9 mouse cellular contexts compared by ENCODE assay signal in the genomic region with DNA sequence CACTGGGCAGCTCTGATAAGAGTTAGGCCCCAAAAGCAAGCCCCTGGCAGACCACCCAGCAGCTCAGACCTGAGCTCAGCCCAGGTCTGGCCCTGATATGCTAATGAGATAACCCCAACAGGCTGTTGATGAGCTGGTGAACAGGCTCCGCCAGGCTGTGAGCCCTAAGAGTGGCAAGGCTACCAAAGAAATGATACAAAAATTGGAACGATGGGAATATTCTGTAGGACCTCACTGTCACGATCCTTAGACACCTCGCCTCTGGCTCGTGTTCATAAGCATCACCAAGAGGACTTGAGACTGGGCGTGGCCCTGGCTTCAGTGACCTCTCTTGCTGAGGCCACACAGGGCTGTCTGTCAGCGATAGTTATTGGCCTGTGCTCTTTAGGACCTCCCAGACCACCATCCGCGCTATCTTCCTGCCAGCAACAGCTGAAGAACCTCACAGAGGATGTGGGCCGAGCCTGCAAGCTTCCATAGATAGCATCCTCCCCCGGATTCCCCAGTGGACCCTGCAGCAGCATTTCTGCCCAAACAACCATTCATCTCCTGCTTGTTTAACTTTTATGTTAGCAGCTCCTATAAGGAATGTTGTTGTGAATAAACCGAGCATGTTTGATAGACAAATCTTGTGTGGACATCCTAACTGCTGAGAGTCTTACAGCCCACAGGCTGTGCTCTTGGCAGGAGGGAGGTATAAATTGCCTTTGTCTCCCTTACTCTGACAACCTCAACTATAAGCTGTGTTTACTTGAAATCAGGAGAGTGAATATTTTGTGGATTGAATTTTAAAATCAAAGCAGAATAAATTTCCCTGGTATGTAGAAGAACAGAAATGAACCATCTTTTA. TPM values are rescaled to one million over a fixed set of nuclear protein-coding genes. Genes with fewer than 3 reads are reported as not detected.
DNase-seq lines count a peak whose midpoint lies in the region; ATAC-seq and TF ChIP-seq lines count a peak whose summit lies in the region.
"Had no signal": no experiment of that assay in that cellular context is flagged by ENCODE, and none has a peak within 500 bp of the region (broad histone marks: within the 10 kb centered on the region; RNA-seq: fewer than 3 reads in every experiment).

No protein-coding gene starts in this region.

- H3K4me3 ChIP-seq in midbrain, embryonic 12.5 days = no peak overlapping the region
- H3K4me3 ChIP-seq in midbrain, postnatal 0 days (ENCODE audit: low read depth, low read length) = no peak overlapping the region
- no peak overlapping the region for H3K4me3 ChIP-seq in embryonic facial prominence, embryonic 14.5 days (ENCODE audit: low read depth, low read length)
- H3K4me3 ChIP-seq in liver, embryonic 13.5 days (replicated peaks) = peak overlapping the region; percentile 36
- H3K4me3 ChIP-seq in thymus, adult 2 months (ENCODE audit: control insufficient read depth, insufficient read depth, low read length) = no peak overlapping the region

- intact Hi-C loops in heart, postnatal 36 days (cut with DNase I) = no loop called here

- no peaks in the 10 kb centered on the region for H3K9me3 ChIP-seq in midbrain, embryonic 12.5 days
- H3K9me3 ChIP-seq in midbrain, postnatal 0 days (ENCODE audit: low read length) = no peaks in the 10 kb centered on the region
- H3K9me3 ChIP-seq in embryonic facial prominence, embryonic 14.5 days (ENCODE audit: control insufficient read depth, low read length) = no peaks in the 10 kb centered on the region
- no peaks in the 10 kb centered on the region for H3K9me3 ChIP-seq in liver, embryonic 13.5 days (replicated peaks)

- peaks cover 27% of the 10 kb centered on the region for H3K4me1 ChIP-seq in midbrain, embryonic 12.5 days
- 0 out of 2 replicates have a peak, but pooled peaks cover 4% of the 10 kb centered on the region for H3K4me1 ChIP-seq in midbrain, postnatal 0 days (ENCODE audit: insufficient read depth, low read length)
- no peaks in the 10 kb centered on the region; the same call in 1 of the 2 replicates for H3K4me1 ChIP-seq in embryonic facial prominence, embryonic 14.5 days (ENCODE audit: control insufficient read depth, insufficient read depth, low read length)
- H3K4me1 ChIP-seq in liver, embryonic 13.5 days (replicated peaks) = peaks cover 85% of the 10 kb centered on the region
- no peaks in the 10 kb centered on the region for H3K4me1 ChIP-seq in thymus, adult 2 months (replicated peaks; ENCODE audit: control insufficient read depth, insufficient read depth, low read length)

- 20% methylated on average over 12 of the region's 12 CpGs for WGBS in midbrain, embryonic 12.5 days
- WGBS in midbrain, postnatal 0 days = 27% methylated on average over 12 of the region's 12 CpGs
- WGBS in embryonic facial prominence, embryonic 14.5 days = 49% methylated on average over 12 of the region's 12 CpGs
- 7% methylated on average over 12 of the region's 12 CpGs for WGBS in liver, embryonic 13.5 days (ENCODE audit: insufficient replicate concordance)
- 68% methylated on average over 12 of the region's 12 CpGs for WGBS in thymus, adult 2 months

- no peak for TF ChIP-seq POLR2A in thymus, adult 2 months (IDR thresholded peaks at IDR 0.05; ENCODE audit: control insufficient read depth, extremely low read depth, insufficient read depth, low read length, poor library complexity)

- H3K27me3 ChIP-seq in midbrain, embryonic 12.5 days = no peaks in the 10 kb centered on the region
- H3K27me3 ChIP-seq in midbrain, postnatal 0 days (ENCODE audit: insufficient read depth, low read length) = no peaks in the 10 kb centered on the region
- H3K27me3 ChIP-seq in embryonic facial prominence, embryonic 14.5 days (replicated peaks; ENCODE audit: control insufficient read depth, insufficient read depth, low read length) = no peaks in the 10 kb centered on the region
- no peaks in the 10 kb centered on the region for H3K27me3 ChIP-seq in liver, embryonic 13.5 days
- H3K27me3 ChIP-seq in thymus, adult 2 months (ENCODE audit: control insufficient read depth, insufficient read depth, low read length) = no peaks in the 10 kb centered on the region

- H3K27ac ChIP-seq in midbrain, embryonic 12.5 days (replicated peaks) = no peak overlapping the region
- H3K27ac ChIP-seq in midbrain, postnatal 0 days (ENCODE audit: low read depth, low read length) = no peak overlapping the region
- no peak overlapping the region for H3K27ac ChIP-seq in embryonic facial prominence, embryonic 14.5 days (replicated peaks; ENCODE audit: low read depth, low read length)
- peak overlapping the region; percentile 95 for H3K27ac ChIP-seq in liver, embryonic 13.5 days
- no peak overlapping the region for H3K27ac ChIP-seq in thymus, adult 2 months (ENCODE audit: control insufficient read depth, insufficient read depth, low read length)

- TF ChIP-seq CTCF in midbrain, postnatal 0 days (IDR thresholded peaks at IDR 0.05) = no peak
- TF ChIP-seq CTCF in thymus, adult 2 months (IDR thresholded peaks at IDR 0.05; ENCODE audit: borderline replicate concordance, control insufficient read depth, extremely low read depth, insufficient read depth, low read length, poor library complexity) = no peak

- no peaks in the 10 kb centered on the region for H3K36me3 ChIP-seq in midbrain, embryonic 12.5 days
- H3K36me3 ChIP-seq in midbrain, postnatal 0 days (ENCODE audit: insufficient read depth, low read length) = no peaks in the 10 kb centered on the region
- H3K36me3 ChIP-seq in embryonic facial prominence, embryonic 14.5 days (ENCODE audit: control insufficient read depth, insufficient read depth, low read length) = no peaks in the 10 kb centered on the region
- H3K36me3 ChIP-seq in liver, embryonic 13.5 days = no peaks in the 10 kb centered on the region
- H3K36me3 ChIP-seq in thymus, adult 2 months (ENCODE audit: control insufficient read depth, insufficient read depth, low read length) = no peaks in the 10 kb centered on the region

- no peak for DNase-seq in midbrain, postnatal 0 days (ENCODE audit: low spot score)
- peak; percentile 54 for DNase-seq in embryonic facial prominence, embryonic 14.5 days (ENCODE audit: low spot score)
- peak; percentile 27 to 37 for DNase-seq in heart, postnatal 36 days
- DNase-seq in liver, embryonic 13.5 days = peak; percentile 88
- peak; percentile 27 for DNase-seq in retina, embryonic 14.5 days (ENCODE audit: low spot score)
- no peak for DNase-seq in thymus, adult 2 months
- no peak for DNase-seq in natural killer cell, adult 2 months (ENCODE audit: low spot score in 2 of 2)

- H3K9ac ChIP-seq in midbrain, embryonic 12.5 days (replicated peaks) = no peak overlapping the region
- no peak overlapping the region for H3K9ac ChIP-seq in midbrain, postnatal 0 days (replicated peaks; ENCODE audit: low read length, poor library complexity, severe bottlenecking)
- H3K9ac ChIP-seq in embryonic facial prominence, embryonic 14.5 days (ENCODE audit: low read depth, low read length) = no peak overlapping the region
- peak overlapping the region; percentile 56 for H3K9ac ChIP-seq in liver, embryonic 13.5 days

- peak; percentile 47; the same call in 1 of the 2 replicates for ATAC-seq in midbrain, embryonic 12.5 days (ENCODE audit: low FRiP score, low read depth)
- no peak for ATAC-seq in midbrain, postnatal 0 days (ENCODE audit: low FRiP score)
- no peak for ATAC-seq in embryonic facial prominence, embryonic 14.5 days (ENCODE audit: low read depth)
- peak; percentile 96 for ATAC-seq in liver, embryonic 13.5 days (ENCODE audit: low read depth)

- H3K4me2 ChIP-seq in midbrain, embryonic 12.5 days (replicated peaks) = no peak overlapping the region
- no peak overlapping the region for H3K4me2 ChIP-seq in midbrain, postnatal 0 days (ENCODE audit: low read depth, low read length, poor library complexity, severe bottlenecking)
- H3K4me2 ChIP-seq in embryonic facial prominence, embryonic 14.5 days (ENCODE audit: low read depth, low read length) = no peak overlapping the region
- peak overlapping the region; percentile 66 for H3K4me2 ChIP-seq in liver, embryonic 13.5 days

RNA-seq across cellular contexts. Expression of a gene that starts 17.0 kb away (rescaled TPM):
- not detected in 2 replicates for polyA plus RNA-seq in midbrain, embryonic 12.5 days (2016; fragmentation: Nextera tagmentation; extraction: Ambion mirVana)
- not detected in 2 replicates for total RNA-seq in midbrain, postnatal 0 days (2014; rRNA removed)
- polyA plus RNA-seq in midbrain, postnatal 0 days (2015; fragmentation: Nextera tagmentation; extraction: Ambion mirVana) = not detected in 2 replicates
- polyA plus RNA-seq in embryonic facial prominence, embryonic 14.5 days (2014; fragmentation: Nextera tagmentation; extraction: Ambion mirVana) = not detected in 2 replicates
- not detected for total RNA-seq in heart, postnatal 36 days (2021)
- polyA plus RNA-seq in liver, embryonic 13.5 days (2015; fragmentation: Nextera tagmentation; extraction: Ambion mirVana) = not detected in 2 replicates
- 0.15 and 0.22 TPM in 2 replicates for polyA plus RNA-seq in thymus, adult 2 months (2012; rRNA removed)
- total RNA-seq: left cerebral cortex, adult 18-20 months had no signal

RNA-seq across cellular contexts. Expression of a gene that starts 17.9 kb away (rescaled TPM):
- 12.5 and 12.7 TPM in 2 replicates for polyA plus RNA-seq in midbrain, embryonic 12.5 days (2016; fragmentation: Nextera tagmentation; extraction: Ambion mirVana)
- total RNA-seq in midbrain, postnatal 0 days (2014; rRNA removed) = 38.4 and 40.7 TPM in 2 replicates
- polyA plus RNA-seq in midbrain, postnatal 0 days (2015; fragmentation: Nextera tagmentation; extraction: Ambion mirVana) = 12.8 and 13.5 TPM in 2 replicates
- 19.8 and 20.0 TPM in 2 replicates for polyA plus RNA-seq in embryonic facial prominence, embryonic 14.5 days (2014; fragmentation: Nextera tagmentation; extraction: Ambion mirVana)
- 10 to 100 TPM; 15.4 to 18.5 TPM for total RNA-seq in heart, postnatal 36 days (2021)
- 14.7 and 20.2 TPM in 2 replicates for polyA plus RNA-seq in liver, embryonic 13.5 days (2015; fragmentation: Nextera tagmentation; extraction: Ambion mirVana)
- polyA plus RNA-seq in thymus, adult 2 months (2012; rRNA removed) = 108 and 109 TPM in 2 replicates

Comparison
In these comparisons a context has a peak if more than half of its experiments do, and no peak if none do; other contexts are left out.
1. ATAC-seq: peak in midbrain, embryonic 12.5 days (single experiment) and liver, embryonic 13.5 days (single experiment); none in midbrain, postnatal 0 days (single experiment) and embryonic facial prominence, embryonic 14.5 days (single experiment).
2. DNase-seq: peak in embryonic facial prominence, embryonic 14.5 days (single experiment), heart, postnatal 36 days (2 of 2), liver, embryonic 13.5 days (single experiment) and retina, embryonic 14.5 days (single experiment); none in midbrain, postnatal 0 days (single experiment), thymus, adult 2 months (single experiment) and natural killer cell, adult 2 months (0 of 2).